Comparison of ENCODE assay signal across 28 mouse cellular contexts in the genomic region with DNA sequence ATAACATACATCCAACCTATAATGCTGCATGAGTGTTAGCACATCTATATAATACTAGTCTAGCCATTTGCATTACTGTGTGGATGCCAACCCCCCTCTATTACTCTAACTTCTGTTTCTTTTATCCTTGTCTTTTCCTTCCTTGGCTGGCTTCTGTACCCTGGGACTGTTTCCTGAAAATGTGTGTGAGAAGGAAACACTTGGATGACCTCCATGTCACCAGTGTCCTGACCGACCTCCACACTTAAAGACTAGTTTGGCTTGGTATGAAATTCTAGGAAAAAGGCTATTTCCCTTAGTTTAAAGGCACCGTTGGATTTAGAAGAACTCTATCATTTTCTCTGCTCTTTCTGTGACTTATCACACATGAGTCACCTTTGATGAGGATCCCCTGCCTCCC. TPM values are rescaled to one million over a fixed set of nuclear protein-coding genes. Genes with fewer than 3 reads are reported as not detected.
A peak's percentile ranks its signal among the peaks of the same experiment; 100 is the strongest.
DNase-seq lines count a peak whose midpoint lies in the region; ATAC-seq and TF ChIP-seq lines count a peak whose summit lies in the region.
"Had no signal": no experiment of that assay in that cellular context is flagged by ENCODE, and none has a peak within 500 bp of the region (broad histone marks: within the 10 kb centered on the region; RNA-seq: fewer than 3 reads in every experiment).

No protein-coding gene starts in this region.

- TF ChIP-seq POLR2A in kidney, adult 2 months (IDR thresholded peaks at IDR 0.05; ENCODE audit: low read depth, low read length): no peak
- no peak for TF ChIP-seq POLR2A in liver, adult 2 months (IDR thresholded peaks at IDR 0.05; ENCODE audit: extremely low read depth, insufficient read depth, low read length)

- H3K9ac ChIP-seq in heart, embryonic 13.5 days: no peak overlapping the region
- H3K9ac ChIP-seq in heart, embryonic 12.5 days: no peak overlapping the region
- no peak overlapping the region for H3K9ac ChIP-seq in kidney, embryonic 16.5 days (replicated peaks; ENCODE audit: low read length)
- no peak overlapping the region for H3K9ac ChIP-seq in liver, adult 2 months (ENCODE audit: low read depth, low read length)
- H3K9ac ChIP-seq in liver, embryonic 11.5 days (ENCODE audit: low read depth, low read length): no peak overlapping the region

- TF ChIP-seq CTCF in kidney, adult 2 months (conservative IDR thresholded peaks at IDR 0.05; ENCODE audit: insufficient read depth, insufficient read length, low read depth, low read length): no peak
- no peak for TF ChIP-seq CTCF in liver, adult 2 months (IDR thresholded peaks at IDR 0.05; ENCODE audit: low read depth, low read length)

- H3K4me1 ChIP-seq in heart, embryonic 13.5 days: peaks cover 3% of the 10 kb centered on the region; the same call in 1 of the 2 replicates
- no peaks in the 10 kb centered on the region for H3K4me1 ChIP-seq in heart, embryonic 12.5 days (replicated peaks)
- H3K4me1 ChIP-seq in kidney, embryonic 16.5 days (ENCODE audit: insufficient read depth, low read length): peaks cover 4% of the 10 kb centered on the region
- peaks cover 38% of the 10 kb centered on the region for H3K4me1 ChIP-seq in kidney, adult 2 months (ENCODE audit: control insufficient read depth, insufficient read depth, low read length)
- H3K4me1 ChIP-seq in liver, adult 2 months (ENCODE audit: control insufficient read depth, insufficient read depth, low read length): peaks cover 29% of the 10 kb centered on the region
- no peaks in the 10 kb centered on the region for H3K4me1 ChIP-seq in liver, embryonic 11.5 days (replicated peaks; ENCODE audit: control insufficient read depth, insufficient read depth, low read length)

- no peaks in the 10 kb centered on the region for H3K9me3 ChIP-seq in heart, embryonic 13.5 days
- H3K9me3 ChIP-seq in heart, embryonic 12.5 days (replicated peaks): no peaks in the 10 kb centered on the region
- H3K9me3 ChIP-seq in kidney, embryonic 16.5 days (ENCODE audit: low read length): no peaks in the 10 kb centered on the region
- no peaks in the 10 kb centered on the region for H3K9me3 ChIP-seq in liver, embryonic 11.5 days (ENCODE audit: control insufficient read depth, low read length)
- H3K9me3 ChIP-seq: G1E had no signal

- no peaks in the 10 kb centered on the region for H3K27me3 ChIP-seq in heart, embryonic 13.5 days (replicated peaks)
- H3K27me3 ChIP-seq in heart, embryonic 12.5 days (replicated peaks): no peaks in the 10 kb centered on the region
- H3K27me3 ChIP-seq in kidney, embryonic 16.5 days (ENCODE audit: insufficient read depth, low read length): no peaks in the 10 kb centered on the region
- H3K27me3 ChIP-seq in kidney, adult 2 months (replicated peaks; ENCODE audit: control insufficient read depth, insufficient read depth, low read length): no peaks in the 10 kb centered on the region
- no peaks in the 10 kb centered on the region for H3K27me3 ChIP-seq in liver, adult 2 months (ENCODE audit: control insufficient read depth, insufficient read depth, low read length)
- H3K27me3 ChIP-seq in liver, embryonic 11.5 days (replicated peaks; ENCODE audit: control insufficient read depth, insufficient read depth, low read length): no peaks in the 10 kb centered on the region
- H3K27me3 ChIP-seq: CH12.LX had no signal

- no peaks in the 10 kb centered on the region for H3K79me2 ChIP-seq in liver, adult 2 months (ENCODE audit: control insufficient read depth, insufficient read depth, low read length)

- peak; percentile 42 for DNase-seq in kidney, adult 11 months
- peak; percentile 71 for DNase-seq in kidney, adult 2 months
- no peak for DNase-seq in kidney, postnatal 25 days
- peak; percentile 52 for DNase-seq in liver, adult 2 months (ENCODE audit: extremely low read depth, low read depth, low spot score)
- DNase-seq in liver, embryonic 11.5 days (ENCODE audit: low spot score): no peak
- DNase-seq: adrenal gland, adult 2 months; adrenal gland, adult 8-10 months; adrenal gland, postnatal 10 days; adrenal gland, postnatal 14 days; adrenal gland, postnatal 25 days; adrenal gland, postnatal 36 days; B cell, adult 2 months; cerebellum, adult 11 months; cerebellum, adult 11-12 months had no signal

- no peaks in the 10 kb centered on the region for H3K36me3 ChIP-seq in heart, embryonic 13.5 days
- no peaks in the 10 kb centered on the region for H3K36me3 ChIP-seq in heart, embryonic 12.5 days
- H3K36me3 ChIP-seq in kidney, embryonic 16.5 days (ENCODE audit: insufficient read depth, low read length): no peaks in the 10 kb centered on the region
- no peaks in the 10 kb centered on the region for H3K36me3 ChIP-seq in kidney, adult 2 months (ENCODE audit: control insufficient read depth, insufficient read depth, low read length)
- no peaks in the 10 kb centered on the region for H3K36me3 ChIP-seq in liver, adult 2 months (ENCODE audit: control insufficient read depth, insufficient read depth, low read length)
- H3K36me3 ChIP-seq in liver, embryonic 11.5 days (ENCODE audit: control insufficient read depth, insufficient read depth, low read length): no peaks in the 10 kb centered on the region
- H3K36me3 ChIP-seq: G1E had no signal

- H3K4me3 ChIP-seq in heart, embryonic 13.5 days: no peak overlapping the region
- no peak overlapping the region for H3K4me3 ChIP-seq in heart, embryonic 12.5 days
- no peak overlapping the region for H3K4me3 ChIP-seq in kidney, embryonic 16.5 days (ENCODE audit: low read length)
- no peak overlapping the region for H3K4me3 ChIP-seq in kidney, adult 2 months (ENCODE audit: insufficient read depth, low read depth, low read length)
- no peak overlapping the region for H3K4me3 ChIP-seq in liver, adult 2 months (ENCODE audit: insufficient read depth, low read depth, low read length)
- H3K4me3 ChIP-seq in liver, embryonic 11.5 days (ENCODE audit: low read depth, low read length): no peak overlapping the region

- H3K4me2 ChIP-seq in heart, embryonic 13.5 days: no peak overlapping the region
- H3K4me2 ChIP-seq in heart, embryonic 12.5 days: no peak overlapping the region
- H3K4me2 ChIP-seq in kidney, embryonic 16.5 days (replicated peaks; ENCODE audit: low read depth, low read length): no peak overlapping the region
- no peak overlapping the region for H3K4me2 ChIP-seq in liver, embryonic 11.5 days

- no peak for ATAC-seq in heart, embryonic 13.5 days (ENCODE audit: extremely low read depth, insufficient number of reproducible peaks, low FRiP score, low TSS enrichment)
- ATAC-seq in heart, embryonic 12.5 days (ENCODE audit: insufficient number of reproducible peaks, low FRiP score): no peak
- ATAC-seq in kidney, embryonic 16.5 days (ENCODE audit: low FRiP score, low TSS enrichment): no peak
- no peak for ATAC-seq in liver, embryonic 11.5 days (replicated peaks; ENCODE audit: low FRiP score)
- ATAC-seq: activated CD4-positive, CD25-positive, alpha-beta regulatory T cell, adult 4 months; CD4-positive, CD25-positive, alpha-beta regulatory T cell, adult 4 months; Patski had no signal

- H3K27ac ChIP-seq in heart, embryonic 13.5 days (replicated peaks): 0 out of 2 replicates have a peak overlapping the region, but pooled peaks have one; percentile 10
- no peak overlapping the region for H3K27ac ChIP-seq in heart, embryonic 12.5 days (ENCODE audit: poor library complexity, severe bottlenecking)
- H3K27ac ChIP-seq in kidney, embryonic 16.5 days (ENCODE audit: low read length): no peak overlapping the region
- H3K27ac ChIP-seq in kidney, adult 2 months (ENCODE audit: insufficient read depth, low read depth, low read length): peak overlapping the region; percentile 64
- no peak overlapping the region for H3K27ac ChIP-seq in liver, adult 2 months (replicated peaks; ENCODE audit: insufficient read depth, low read depth, low read length)
- no peak overlapping the region for H3K27ac ChIP-seq in liver, embryonic 11.5 days (ENCODE audit: low read depth, low read length)

- WGBS in heart, embryonic 13.5 days: 47% methylated on average over 2 of the region's 2 CpGs
- 48% methylated on average over 2 of the region's 2 CpGs for WGBS in heart, embryonic 12.5 days
- WGBS in kidney, embryonic 16.5 days: 73% methylated on average over 2 of the region's 2 CpGs
- WGBS in kidney, adult 2 months: 22% methylated on average over 2 of the region's 2 CpGs
- WGBS in liver, adult 2 months: 5% methylated on average over 2 of the region's 2 CpGs
- WGBS in liver, embryonic 11.5 days: 56% methylated on average over 2 of the region's 2 CpGs

RNA-seq across cellular contexts. Expression of a gene that starts 5.5 kb away (rescaled TPM):
- 40.3 and 41.3 TPM in 2 replicates for polyA plus RNA-seq in heart, embryonic 13.5 days (2015; fragmentation: Nextera tagmentation; extraction: Ambion mirVana)
- polyA plus RNA-seq in heart, embryonic 12.5 days (2016; fragmentation: Nextera tagmentation; extraction: Ambion mirVana): 44.3 and 44.4 TPM in 2 replicates
- polyA plus RNA-seq in kidney, embryonic 16.5 days (2015; fragmentation: Nextera tagmentation; extraction: Ambion mirVana): 74.1 and 77.7 TPM in 2 replicates
- 648 and 804 TPM in 2 replicates for polyA plus RNA-seq in kidney, adult 2 months (2012; rRNA removed)
- 355 and 458 TPM in 2 replicates for total RNA-seq in liver, adult 2 months (2014; rRNA removed)
- polyA plus RNA-seq in liver, adult 2 months (2012; rRNA removed): 318 and 321 TPM in 2 replicates
- polyA plus RNA-seq in liver, embryonic 11.5 days (2014; fragmentation: Nextera tagmentation; extraction: Ambion mirVana): 16.6 and 17.7 TPM in 2 replicates

RNA-seq across cellular contexts. Expression of a gene that starts 15.1 kb away (rescaled TPM):
- 0.12 TPM in 1 of 2 replicates, not detected in the other for polyA plus RNA-seq in heart, embryonic 13.5 days (2015; fragmentation: Nextera tagmentation; extraction: Ambion mirVana)
- not detected in 2 replicates for polyA plus RNA-seq in heart, embryonic 12.5 days (2016; fragmentation: Nextera tagmentation; extraction: Ambion mirVana)
- 61.5 and 63.1 TPM in 2 replicates for polyA plus RNA-seq in kidney, embryonic 16.5 days (2015; fragmentation: Nextera tagmentation; extraction: Ambion mirVana)
- polyA plus RNA-seq in kidney, adult 2 months (2012; rRNA removed): 124 and 212 TPM in 2 replicates
- total RNA-seq in liver, adult 2 months (2014; rRNA removed): not detected in 2 replicates
- polyA plus RNA-seq in liver, adult 2 months (2012; rRNA removed): not detected in 2 replicates
- not detected in 2 replicates for polyA plus RNA-seq in liver, embryonic 11.5 days (2014; fragmentation: Nextera tagmentation; extraction: Ambion mirVana)
- total RNA-seq: adrenal gland, adult 18-20 months; adrenal gland, adult 2 months; adrenal gland, adult 8-10 months; adrenal gland, postnatal 10 days; adrenal gland, postnatal 14 days; adrenal gland, postnatal 25 days; adrenal gland, postnatal 36 days; CH12.LX; ES-E14; MEL had no signal
- polyA plus RNA-seq: activated CD4-positive, CD25-positive, alpha-beta regulatory T cell, adult 4 months; adrenal gland, adult 2 months; brain, embryonic 14.5 days; CD4-positive, CD25-positive, alpha-beta regulatory T cell, adult 4 months; G1E had no signal

RNA-seq across cellular contexts. Expression of a gene that starts 20.5 kb away (rescaled TPM):
- polyA plus RNA-seq in heart, embryonic 13.5 days (2015; fragmentation: Nextera tagmentation; extraction: Ambion mirVana): 0.29 and 0.48 TPM in 2 replicates
- 0.42 and 0.46 TPM in 2 replicates for polyA plus RNA-seq in heart, embryonic 12.5 days (2016; fragmentation: Nextera tagmentation; extraction: Ambion mirVana)
- not detected in 2 replicates for polyA plus RNA-seq in kidney, embryonic 16.5 days (2015; fragmentation: Nextera tagmentation; extraction: Ambion mirVana)
- polyA plus RNA-seq in kidney, adult 2 months (2012; rRNA removed): 0.03 and 0.17 TPM in 2 replicates
- total RNA-seq in liver, adult 2 months (2014; rRNA removed): 0.07 TPM in 1 of 2 replicates, not detected in the other
- polyA plus RNA-seq in liver, adult 2 months (2012; rRNA removed): not detected in 2 replicates
- 0.71 and 1.1 TPM in 2 replicates for polyA plus RNA-seq in liver, embryonic 11.5 days (2014; fragmentation: Nextera tagmentation; extraction: Ambion mirVana)
- total RNA-seq: adrenal gland, postnatal 14 days; adrenal gland, postnatal 25 days; CH12.LX; MEL had no signal
- polyA plus RNA-seq: adrenal gland, adult 2 months; brain, embryonic 14.5 days; G1E; Patski had no signal

RNA-seq across cellular contexts. Expression of a gene that starts 50.3 kb away (rescaled TPM):
- polyA plus RNA-seq in heart, embryonic 13.5 days (2015; fragmentation: Nextera tagmentation; extraction: Ambion mirVana): not detected in 2 replicates
- not detected in 2 replicates for polyA plus RNA-seq in heart, embryonic 12.5 days (2016; fragmentation: Nextera tagmentation; extraction: Ambion mirVana)
- not detected in 2 replicates for polyA plus RNA-seq in kidney, embryonic 16.5 days (2015; fragmentation: Nextera tagmentation; extraction: Ambion mirVana)
- polyA plus RNA-seq in kidney, adult 2 months (2012; rRNA removed): 0.30 TPM in 1 of 2 replicates, not detected in the other
- 0.20 and 0.28 TPM in 2 replicates for total RNA-seq in liver, adult 2 months (2014; rRNA removed)
- polyA plus RNA-seq in liver, adult 2 months (2012; rRNA removed): 0.07 and 0.10 TPM in 2 replicates
- not detected in 2 replicates for polyA plus RNA-seq in liver, embryonic 11.5 days (2014; fragmentation: Nextera tagmentation; extraction: Ambion mirVana)
- total RNA-seq: adrenal gland, postnatal 10 days; adrenal gland, postnatal 14 days; adrenal gland, postnatal 25 days; adrenal gland, postnatal 4 days; CH12.LX; ES-E14; MEL had no signal
- polyA plus RNA-seq: activated CD4-positive, CD25-positive, alpha-beta regulatory T cell, adult 4 months; adrenal gland, adult 2 months; C2C12; G1E; Patski had no signal

Comparison
In these comparisons a context has a peak if more than half of its experiments do, and no peak if none do; other contexts are left out.
1. H3K27ac ChIP-seq: peak in heart, embryonic 13.5 days (single experiment) and kidney, adult 2 months (single experiment); none in heart, embryonic 12.5 days (single experiment), kidney, embryonic 16.5 days (single experiment), liver, adult 2 months (single experiment) and liver, embryonic 11.5 days (single experiment).
2. DNase-seq: peak in kidney, adult 11 months (single experiment), kidney, adult 2 months (single experiment) and liver, adult 2 months (single experiment); none in kidney, postnatal 25 days (0 of 2) and liver, embryonic 11.5 days (single experiment).
3. RNA of a gene that starts 15.1 kb away (polyA plus RNA-seq): 124 to 212 TPM in kidney, adult 2 months and 61.5 to 63.1 TPM in kidney, embryonic 16.5 days; 0.12 TPM in heart, embryonic 13.5 days, not detected in liver, adult 2 months, not detected in heart, embryonic 12.5 days and not detected in liver, embryonic 11.5 days; every median in the first group is over 10 times any median in the second.